ENCODE assay signal across 23 mouse cellular contexts in genomic region chr3:39840946-39841345, GRCm38 (mm10).
A peak's percentile ranks its signal among the peaks of the same experiment; 100 is the strongest.
DNase-seq lines count a peak whose midpoint lies in the region; ATAC-seq lines count a peak whose summit lies in the region.
"Had no signal": no experiment of that assay in that cellular context is flagged by ENCODE, and none has a peak within 500 bp of the region (broad histone marks: within the 10 kb centered on the region; RNA-seq: fewer than 3 reads in every experiment).

No protein-coding gene starts in this region.

- WGBS in heart, embryonic 10.5 days, result 87% methylated on average over 5 of the region's 5 CpGs

- H3K4me3 ChIP-seq in heart, embryonic 10.5 days, result no peak overlapping the region
- H3K4me3 ChIP-seq: embryonic facial prominence, embryonic 12.5 days; erythroblast, embryonic 14.5 days; limb, embryonic 13.5 days; liver, embryonic 13.5 days; stomach, embryonic 15.5 days had no signal

- DNase-seq in gastrocnemius, adult 18-20 months (ENCODE audit: low spot score), result peak; percentile 1
- no peak for DNase-seq in gastrocnemius, adult 8-10 months (ENCODE audit: low spot score in 2 of 2)
- DNase-seq in layer of hippocampus, adult 11-12 months (ENCODE audit: low spot score), result peak; percentile 47
- DNase-seq in layer of hippocampus, adult 8-10 months (ENCODE audit: low spot score in 2 of 2), result peak; percentile 54 to 64
- DNase-seq in skeletal muscle tissue, adult 2 months (ENCODE audit: low read depth, low spot score), result peak; percentile 18
- no peak for DNase-seq in heart, embryonic 10.5 days (ENCODE audit: low spot score)
- DNase-seq: cerebellum, postnatal 10 days; gastrocnemius, postnatal 10 days; heart, adult 18-20 months; heart, postnatal 36 days; kidney, adult 8-10 months; kidney, postnatal 14 days; liver, embryonic 13.5 days; lung, embryonic 14.5 days; lung, postnatal 4 days; retina, postnatal 1 day; thymus, adult 2 months had no signal

- no peaks in the 10 kb centered on the region for H3K4me1 ChIP-seq in heart, embryonic 10.5 days
- H3K4me1 ChIP-seq: liver, embryonic 13.5 days; stomach, embryonic 15.5 days had no signal

- ATAC-seq in erythroid progenitor cell, adult 5-6 weeks (replicated peaks; ENCODE audit: low FRiP score, poor library complexity, severe bottlenecking), result no peak

- no peaks in the 10 kb centered on the region for H3K9me3 ChIP-seq in heart, embryonic 10.5 days
- H3K9me3 ChIP-seq: embryonic facial prominence, embryonic 12.5 days; limb, embryonic 13.5 days; liver, embryonic 13.5 days; stomach, embryonic 15.5 days had no signal

- no peak overlapping the region for H3K27ac ChIP-seq in heart, embryonic 10.5 days
- H3K27ac ChIP-seq: embryonic facial prominence, embryonic 12.5 days; hindbrain, embryonic 14.5 days; limb, embryonic 13.5 days; liver, embryonic 13.5 days; stomach, embryonic 15.5 days had no signal

- H3K27me3 ChIP-seq in heart, embryonic 10.5 days (ENCODE audit: insufficient read depth, poor library complexity, severe bottlenecking), result no peaks in the 10 kb centered on the region
- H3K27me3 ChIP-seq: embryonic facial prominence, embryonic 12.5 days; limb, embryonic 13.5 days; liver, embryonic 13.5 days; stomach, embryonic 15.5 days had no signal

- H3K36me3 ChIP-seq in heart, embryonic 10.5 days, result no peaks in the 10 kb centered on the region
- H3K36me3 ChIP-seq: embryonic facial prominence, embryonic 12.5 days; limb, embryonic 13.5 days; liver, embryonic 13.5 days; stomach, embryonic 15.5 days had no signal

Comparison
In these comparisons a context has a peak if more than half of its experiments do, and no peak if none do; other contexts are left out.
1. DNase-seq: peak in gastrocnemius, adult 18-20 months (single experiment), layer of hippocampus, adult 11-12 months (single experiment), layer of hippocampus, adult 8-10 months (2 of 2) and skeletal muscle tissue, adult 2 months (single experiment); none in gastrocnemius, adult 8-10 months (0 of 2) and heart, embryonic 10.5 days (single experiment).